Mouse (Mus musculus) adrenal gland (tissue): ENCODE measurements around the gene Mcmbp.
"Not testable (repeated sequence)": the region's sequence is repeated elsewhere in the genome, so short reads cannot be mapped to it uniquely, and the experiment has no call there.

Experiments used
- intact Hi-C: fragments of 180-260 bp; cut with DNase I; formaldehyde crosslinking; loops from one replicate; pipeline ENCODE4 v1.15.1; 2025

The Mcmbp gene

DNA sequence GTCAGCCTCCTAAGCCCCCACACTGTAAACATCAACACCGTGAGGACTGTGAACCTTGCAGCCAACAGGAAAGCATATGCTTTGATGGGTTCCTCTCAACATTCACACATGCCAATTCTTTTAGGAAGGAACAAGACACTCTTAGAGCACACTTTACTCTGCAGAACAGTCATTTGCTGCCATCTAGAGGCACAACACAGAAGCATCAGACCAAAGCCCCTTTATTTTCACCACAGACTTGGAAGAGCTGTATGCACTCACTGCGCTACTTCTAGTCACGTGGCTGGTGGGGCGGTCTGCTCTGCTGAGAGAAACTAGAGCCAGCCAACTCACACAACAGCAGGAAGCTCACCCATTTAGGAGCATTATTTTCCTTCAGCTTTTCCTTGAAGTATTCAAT is 15.5 kb downstream of the Mcmbp start:
- intact Hi-C loops: no loop called here

DNA sequence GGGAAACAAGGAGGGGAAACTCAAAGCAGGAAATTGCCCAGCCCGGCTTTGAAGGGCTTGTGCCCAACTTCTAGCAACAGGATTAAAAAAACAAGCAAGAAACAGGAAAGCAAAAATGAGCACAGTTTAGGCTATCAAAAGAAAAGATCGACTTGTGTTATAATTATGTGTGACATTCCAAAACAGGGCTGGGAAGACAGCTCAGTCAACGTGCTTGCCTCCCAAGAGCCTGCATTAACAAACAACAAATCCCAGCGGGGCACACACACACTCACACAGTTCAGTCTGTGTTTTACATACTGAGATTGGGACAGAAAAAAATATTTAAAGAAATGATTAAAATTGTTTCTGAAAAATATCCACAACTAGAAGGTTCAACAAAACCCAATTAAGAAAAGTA is 22.3 kb downstream of the Mcmbp start:
- intact Hi-C loops: no loop called here

DNA sequence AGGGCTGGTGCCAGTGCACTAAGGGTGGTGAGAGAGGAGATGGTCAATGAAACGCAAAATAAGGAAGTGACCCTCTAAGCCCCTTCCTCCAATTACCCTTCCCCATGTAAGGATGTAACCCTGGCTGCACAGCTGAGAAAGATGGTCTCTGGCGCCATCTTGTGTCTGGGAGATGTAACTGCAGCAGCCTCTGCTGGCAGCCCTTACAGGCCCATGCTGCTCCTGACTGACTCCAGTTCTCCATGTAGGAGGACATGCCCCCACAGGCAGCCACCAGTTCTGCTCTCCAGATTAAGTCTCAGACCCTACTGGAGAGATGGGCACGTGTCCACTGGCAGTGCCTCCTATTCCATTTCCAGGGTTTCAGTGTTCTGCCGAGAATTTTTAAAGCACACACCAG is 34.6 kb downstream of the Mcmbp start:
- intact Hi-C loops: loop anchor here (5.0 kb wide), 1 partner anchor 348 kb away; no protein-coding TSS in a partner anchor

DNA sequence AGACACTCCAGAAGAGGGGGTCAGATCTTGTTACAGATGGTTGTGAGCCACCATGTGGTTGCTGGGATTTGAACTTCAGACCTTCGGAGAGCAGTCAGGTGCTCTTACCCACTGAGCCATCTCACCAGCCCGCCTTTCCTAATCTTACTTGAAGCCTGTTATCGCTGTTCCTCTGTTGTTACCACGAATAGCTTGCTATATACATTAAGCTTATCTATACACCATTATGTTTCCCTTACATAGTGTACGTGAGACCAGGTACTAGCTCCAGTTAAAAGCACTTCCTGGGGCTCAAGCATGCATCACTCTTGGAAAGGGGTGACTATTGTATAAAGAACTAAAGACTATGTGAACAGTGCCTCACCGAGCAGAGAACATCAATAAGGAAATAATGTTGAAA is 40.3 kb downstream of the Mcmbp start:
- intact Hi-C loops: not testable (repeated sequence)

DNA sequence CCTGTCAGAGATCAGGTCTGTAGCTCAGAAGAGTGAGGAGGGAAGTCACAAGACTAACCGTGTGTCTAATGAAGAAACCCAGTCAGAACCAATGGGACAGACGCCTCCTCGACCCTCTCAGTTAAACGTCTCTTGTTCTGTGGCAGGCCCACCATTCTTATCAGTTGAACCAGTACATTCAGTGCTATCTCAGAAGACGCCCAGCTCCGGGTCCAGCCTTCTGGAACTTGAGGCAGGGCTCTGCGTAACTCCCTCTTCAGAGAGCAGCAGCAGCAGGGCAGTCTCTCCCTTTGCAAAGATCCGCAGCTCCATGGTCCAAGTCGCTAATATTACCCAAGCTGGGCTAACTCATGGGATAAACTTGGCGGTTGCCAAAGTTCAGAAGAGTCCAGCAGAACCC is 45.4 kb downstream of the Mcmbp start:
- intact Hi-C loops: loop anchor here (5.0 kb wide), 1 partner anchor 133 kb away; no protein-coding TSS in a partner anchor

DNA sequence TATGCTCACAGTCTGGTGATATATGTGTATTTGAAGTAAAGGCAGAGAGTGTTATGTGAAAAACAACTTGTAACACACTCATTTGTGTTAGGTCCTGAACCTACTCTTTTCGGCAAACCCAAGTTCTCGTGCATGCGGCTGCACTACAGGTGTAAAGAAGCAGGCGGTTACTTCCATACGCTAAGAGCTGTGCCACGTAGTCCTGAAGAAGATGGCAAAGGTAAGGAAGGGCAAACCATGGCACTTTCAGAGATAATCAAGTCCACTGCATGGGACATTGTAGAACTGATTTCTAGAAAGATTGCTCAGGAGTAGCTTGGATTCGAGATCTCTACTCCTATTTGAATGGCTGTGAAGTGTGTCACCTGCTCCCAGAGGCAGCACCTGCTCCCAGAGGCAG is 48.1 kb downstream of the Mcmbp start:
- intact Hi-C loops: loop anchor here (5.0 kb wide), 1 partner anchor 130 kb away; no protein-coding TSS in a partner anchor

DNA sequence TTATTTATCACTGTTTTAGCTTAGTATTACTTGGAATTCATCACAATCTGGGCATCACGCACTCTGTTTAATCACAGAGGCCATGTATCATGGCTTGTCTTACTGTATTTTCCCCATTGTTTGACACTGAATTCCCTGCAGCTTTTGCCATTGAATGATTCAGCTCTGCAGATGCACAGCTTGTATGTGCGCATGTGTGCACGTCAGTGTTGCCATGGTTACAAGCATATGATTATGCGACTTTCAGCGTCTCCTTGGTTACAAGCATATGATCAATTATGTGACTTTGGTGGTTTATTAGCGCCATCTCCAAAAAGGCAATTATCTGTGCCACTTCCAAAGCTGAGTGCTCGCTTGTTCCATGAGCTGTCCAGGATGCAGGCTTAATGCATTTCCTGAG is 49.5 kb downstream of the Mcmbp start:
- intact Hi-C loops: loop anchor here (1.0 to 5.0 kb wide), 2 partner anchors 128 to 216 kb away; no protein-coding TSS in a partner anchor

DNA sequence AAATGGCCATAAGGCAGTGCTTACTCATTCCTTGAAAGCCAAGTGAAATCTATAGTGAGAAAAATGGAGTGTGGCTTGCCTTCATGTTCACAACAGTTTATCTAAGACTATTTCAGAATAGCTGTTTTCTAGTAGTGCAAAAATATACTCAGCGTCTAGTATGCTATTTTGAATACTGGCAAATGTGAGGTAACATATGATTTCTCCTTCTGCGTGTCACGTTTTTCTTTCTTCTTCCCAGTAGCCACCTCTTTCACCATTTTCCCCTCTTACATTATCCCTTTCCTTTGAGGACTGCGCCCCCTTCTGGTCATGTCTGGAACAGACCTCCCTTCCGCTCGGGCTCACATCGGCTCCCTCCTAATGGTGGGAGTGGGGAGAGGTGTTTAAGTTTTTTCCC is 50.2 kb downstream of the Mcmbp start:
- intact Hi-C loops: loop anchor here (1.0 to 5.0 kb wide), 2 partner anchors 128 to 216 kb away; no protein-coding TSS in a partner anchor

DNA sequence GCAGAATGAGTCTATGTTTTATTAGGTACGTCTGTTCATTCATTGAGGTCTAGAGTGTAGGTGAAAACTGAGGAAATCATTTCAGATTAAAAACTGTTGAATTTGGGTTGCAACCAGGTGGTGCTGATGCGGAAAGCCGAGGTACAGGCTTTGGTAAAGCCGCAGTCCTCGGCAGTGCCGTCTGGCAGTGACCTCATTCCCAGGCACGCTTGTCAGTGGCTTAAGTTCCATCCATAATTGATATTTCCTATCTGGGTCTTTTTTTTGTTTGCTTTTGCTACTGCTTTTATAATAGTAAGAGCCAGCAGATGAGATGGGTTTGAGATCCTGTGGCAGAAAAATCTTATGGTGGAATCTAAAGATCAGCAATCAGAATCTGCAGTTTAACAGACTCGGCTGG is 50.9 kb downstream of the Mcmbp start:
- intact Hi-C loops: no loop called here

DNA sequence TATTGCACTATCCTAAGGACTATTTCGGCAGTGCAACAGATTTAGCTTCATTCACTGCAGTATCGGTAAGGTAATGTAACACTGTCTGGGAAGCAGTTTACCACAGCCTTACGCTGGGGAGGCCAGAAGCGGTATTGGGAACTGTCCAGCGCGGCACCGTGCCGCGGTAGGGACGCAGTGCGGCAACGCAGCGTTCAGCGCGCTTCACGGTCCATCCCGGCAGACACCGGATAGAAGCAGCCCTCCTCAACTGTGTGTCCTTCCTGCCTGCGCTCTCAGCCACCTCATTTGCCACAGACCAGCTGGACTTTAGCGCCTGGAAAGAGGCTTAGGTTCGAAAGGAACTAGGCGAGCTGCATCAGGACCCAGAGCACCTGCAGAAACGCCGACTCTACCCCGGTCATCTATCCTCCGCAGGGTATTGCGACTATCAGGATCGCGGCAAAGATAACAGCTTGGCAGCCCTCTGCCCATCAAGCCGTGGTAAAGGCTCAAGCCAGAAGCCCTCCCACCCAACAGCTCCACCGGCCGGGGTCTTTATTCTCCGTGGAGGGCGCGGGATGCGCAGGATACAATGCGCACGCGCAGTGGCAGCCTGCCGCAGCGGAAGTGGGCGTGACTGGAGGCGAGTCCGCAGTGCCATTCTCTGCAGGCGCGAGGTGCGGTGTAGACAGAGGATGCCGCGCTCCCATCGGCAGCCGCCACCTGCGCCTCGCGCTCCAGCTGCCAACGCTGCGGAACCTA is 52.3 kb downstream of the Mcmbp start:
- intact Hi-C loops: no loop called here

DNA sequence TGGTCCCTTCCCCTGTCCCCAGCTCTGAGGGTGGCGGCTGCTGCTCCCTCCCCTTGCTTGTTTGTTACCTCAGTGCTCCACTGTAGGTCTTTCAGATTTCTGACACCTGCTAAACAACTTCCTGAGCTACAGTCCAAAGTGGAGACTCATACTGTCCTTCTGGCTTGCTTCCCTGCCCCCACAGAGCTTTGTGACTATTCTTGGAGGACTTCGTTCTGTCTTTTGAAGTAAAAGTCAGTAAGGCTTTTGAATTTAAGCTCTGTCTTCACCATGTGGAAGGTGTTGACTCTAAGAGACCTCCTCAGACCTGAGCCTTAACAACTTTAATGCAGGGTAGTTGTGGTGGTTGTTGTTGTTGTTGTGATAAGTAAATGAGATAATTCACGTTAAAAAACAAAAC is 61.7 kb downstream of the Mcmbp start:
- intact Hi-C loops: no loop called here

DNA sequence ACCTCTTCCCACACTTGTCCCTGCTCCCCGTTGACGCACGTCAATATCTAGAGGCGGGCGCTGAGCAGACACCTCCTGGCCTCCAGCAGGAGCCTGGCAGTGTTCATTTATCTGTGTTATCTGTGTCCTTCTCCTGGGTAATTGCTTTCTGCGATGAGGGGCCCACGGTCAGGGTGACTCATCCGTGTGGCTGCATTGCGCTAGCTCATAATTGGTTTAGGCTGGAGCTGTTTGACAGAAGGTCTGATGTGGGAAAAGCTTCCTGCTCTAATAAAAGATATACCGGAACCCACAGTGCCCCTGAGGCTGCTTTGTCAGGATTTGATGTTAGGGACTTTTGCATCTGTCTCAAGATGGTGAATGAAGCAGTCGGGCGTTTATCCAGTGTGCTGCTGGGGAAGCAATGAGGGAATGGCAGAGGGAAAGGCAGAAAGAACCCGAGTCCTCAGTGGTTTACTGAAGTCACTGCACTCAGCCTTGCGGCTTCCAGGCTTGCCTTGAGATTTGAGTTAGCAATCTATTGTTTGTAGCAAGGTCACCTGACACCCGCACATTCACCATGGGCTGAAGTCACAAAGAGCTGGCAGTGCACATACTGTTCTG is 67.8 kb downstream of the Mcmbp start:
- intact Hi-C loops: no loop called here

DNA sequence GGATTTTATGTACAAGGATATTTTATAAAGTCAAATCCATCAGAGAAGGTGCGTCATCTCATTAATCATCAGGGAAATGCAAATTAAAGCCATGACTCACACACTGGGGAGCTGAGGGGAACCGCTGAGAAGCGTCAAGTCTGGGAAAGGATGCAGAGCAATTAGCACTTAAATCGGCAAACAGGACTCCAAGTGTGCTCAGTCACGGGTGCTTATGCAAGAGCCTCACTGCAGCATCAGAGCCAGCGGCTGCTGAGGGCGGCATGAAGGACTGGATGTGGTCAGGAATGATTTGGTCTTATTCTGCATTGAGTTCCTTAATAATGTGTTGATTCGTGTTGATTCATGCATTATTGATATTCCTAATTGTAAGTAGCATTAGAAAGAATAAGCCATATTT is 68.3 kb downstream of the Mcmbp start:
- intact Hi-C loops: no loop called here

DNA sequence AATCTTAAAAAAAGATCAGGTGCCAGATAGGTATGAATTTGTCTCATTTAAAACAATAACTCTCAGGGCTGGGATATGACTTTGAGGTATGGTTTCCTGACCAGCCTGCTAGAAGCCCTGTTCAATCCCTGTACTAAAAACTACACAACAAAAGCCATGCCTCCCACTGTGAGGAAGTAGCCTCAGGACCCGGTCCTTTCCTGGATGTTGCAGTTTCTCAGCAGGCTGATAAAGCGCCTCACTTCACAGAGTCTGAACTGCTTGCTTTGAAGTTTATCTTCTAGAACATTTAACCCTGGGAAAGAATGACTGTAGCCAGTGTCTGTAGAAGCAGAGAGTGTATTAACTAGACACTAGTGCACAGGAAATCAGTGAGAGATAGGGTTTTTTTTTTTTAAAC is 71.5 kb downstream of the Mcmbp start:
- intact Hi-C loops: no loop called here

DNA sequence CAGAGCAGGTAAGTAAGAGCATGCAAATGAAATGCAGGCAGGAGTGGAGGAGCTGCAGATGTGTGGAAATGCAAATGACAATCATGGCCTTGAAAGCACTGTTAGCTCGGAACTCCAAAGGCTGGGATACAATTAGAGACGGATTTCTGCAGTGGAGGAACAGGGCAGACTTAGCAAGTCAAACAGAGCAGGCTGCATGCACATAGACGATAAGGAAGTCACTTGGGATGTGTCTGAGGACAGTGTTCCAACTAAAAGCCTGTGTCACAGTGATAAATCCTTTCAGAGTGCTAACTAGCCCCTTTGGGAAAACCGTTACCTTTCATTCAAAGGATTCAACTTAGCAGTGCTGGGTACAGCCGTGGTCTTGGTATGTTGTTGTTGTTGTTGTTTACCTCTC is 72.5 kb downstream of the Mcmbp start:
- intact Hi-C loops: no loop called here

DNA sequence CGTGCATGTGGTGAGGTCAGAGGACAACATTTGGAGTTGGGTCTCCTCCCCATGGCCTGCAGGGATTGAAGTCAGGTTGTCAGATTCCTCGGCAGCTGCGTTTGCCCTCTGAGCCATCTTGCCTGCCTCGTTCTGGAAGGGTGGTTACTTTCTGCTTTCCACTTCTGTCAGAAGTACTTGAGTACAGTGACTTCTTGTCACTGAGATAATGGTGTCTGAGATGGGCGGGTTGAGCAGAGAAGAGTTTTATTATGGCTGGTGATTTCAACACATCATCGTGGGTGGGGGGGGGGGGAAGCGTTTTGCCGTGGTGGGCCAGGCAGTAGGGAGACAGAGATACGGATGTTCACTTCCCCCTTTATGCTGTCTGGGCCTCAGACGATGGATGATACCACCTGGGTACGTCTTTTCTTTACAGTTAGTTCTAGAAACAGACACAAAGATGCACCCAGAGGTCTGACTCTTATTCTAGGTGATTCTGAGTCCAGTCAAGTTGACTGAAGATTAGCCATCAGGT is 75.4 kb downstream of the Mcmbp start:
- intact Hi-C loops: no loop called here

DNA sequence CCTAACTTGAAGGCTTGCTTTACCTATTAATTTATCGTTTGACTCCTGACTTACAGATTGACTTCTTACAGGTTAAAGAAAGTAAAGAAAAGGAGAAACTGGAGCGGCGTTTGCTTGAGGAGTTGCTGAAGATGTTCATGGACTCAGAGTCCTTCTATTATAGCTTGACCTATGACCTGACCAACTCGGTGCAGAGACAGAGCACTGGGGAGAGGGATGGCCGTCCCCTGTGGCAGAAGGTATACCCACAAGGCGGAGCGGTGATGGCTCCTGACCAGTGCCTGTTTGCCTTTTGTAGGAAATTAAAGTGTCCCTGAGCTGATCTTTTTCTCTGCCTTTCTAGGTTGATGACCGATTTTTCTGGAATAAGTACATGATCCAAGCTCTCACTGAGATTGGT is 76.4 kb downstream of the Mcmbp start:
- intact Hi-C loops: no loop called here

DNA sequence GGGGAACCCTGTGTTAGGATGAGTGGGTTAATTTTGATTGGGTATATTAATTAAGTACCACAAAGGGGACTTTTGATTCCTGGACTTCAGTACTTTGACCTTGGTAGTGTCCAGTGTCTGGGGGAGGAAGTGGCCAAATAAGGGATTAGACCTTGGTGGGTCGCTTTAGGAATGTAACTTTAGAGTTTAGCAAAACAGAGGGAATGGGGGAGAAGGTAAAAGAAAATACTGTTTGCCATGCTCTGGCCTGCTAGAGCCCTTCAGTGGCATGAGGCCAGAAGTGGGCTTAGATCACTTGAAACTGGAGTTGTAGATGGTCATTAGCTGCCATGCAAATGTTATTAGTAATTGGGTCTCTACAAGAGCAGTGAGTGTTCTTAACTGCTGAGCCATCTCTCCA is 83.3 kb downstream of the Mcmbp start:
- intact Hi-C loops: no loop called here
